Mouse (Mus musculus) R1 (cell line): ENCODE results near the gene Susd2.

Experiments used
- DNase-seq: peaks from one replicate; pipeline ENCODE4 v3.0.0-alpha.2; 2018; ENCODE audit warnings: low read depth, low spot score

The Susd2 gene

DNA sequence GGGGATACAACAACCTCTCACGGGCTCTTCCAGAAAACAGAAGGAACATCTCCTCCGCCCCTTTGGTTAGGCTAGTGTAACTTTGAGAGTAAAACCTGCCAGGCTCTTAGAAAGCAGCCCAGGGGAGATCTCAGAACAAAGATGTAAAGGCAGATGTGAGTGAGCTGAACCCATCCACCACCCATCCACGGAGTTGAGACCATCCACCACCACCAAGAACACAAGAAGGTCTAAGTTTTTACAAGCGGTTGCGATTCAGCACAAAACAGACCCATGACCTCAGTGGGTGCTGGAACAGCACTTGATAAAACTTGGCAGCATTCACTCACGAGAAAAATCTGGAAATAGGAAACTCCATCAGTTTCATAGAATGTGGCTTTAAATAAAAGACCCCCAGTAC is 17.9 kb downstream of the Susd2 start:
- DNase-seq = no peak

DNA sequence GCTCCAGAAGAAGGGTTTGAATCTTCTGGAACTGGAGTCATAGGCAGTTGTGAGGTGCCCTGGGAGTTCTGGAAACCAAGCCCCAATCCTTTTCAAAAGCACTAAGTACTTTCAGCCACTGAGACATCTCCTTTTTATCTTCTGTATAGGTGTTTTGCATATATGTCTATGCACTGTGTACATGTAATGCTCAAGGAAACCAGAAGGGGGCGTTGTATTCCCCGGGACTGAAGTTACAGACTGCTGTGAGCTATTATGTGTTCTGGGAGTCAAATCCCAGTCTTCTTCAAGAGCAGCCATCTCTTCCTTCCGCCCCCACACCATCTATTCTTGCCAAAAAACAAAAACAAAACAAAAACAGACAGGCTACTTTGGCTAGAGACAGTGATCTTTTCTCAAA is 23.0 kb downstream of the Susd2 start:
- DNase-seq = peak; percentile 72

GRCm38 (mm10) chr10:75616044-75616443 is 27.8 kb downstream of the Susd2 start:
- DNase-seq = no peak

GRCm38 (mm10) chr10:75610486-75610885 is 33.3 kb downstream of the Susd2 start:
- peak; percentile 35 for DNase-seq

GRCm38 (mm10) chr10:75608975-75609374 is 34.8 kb downstream of the Susd2 start:
- no peak for DNase-seq

DNA sequence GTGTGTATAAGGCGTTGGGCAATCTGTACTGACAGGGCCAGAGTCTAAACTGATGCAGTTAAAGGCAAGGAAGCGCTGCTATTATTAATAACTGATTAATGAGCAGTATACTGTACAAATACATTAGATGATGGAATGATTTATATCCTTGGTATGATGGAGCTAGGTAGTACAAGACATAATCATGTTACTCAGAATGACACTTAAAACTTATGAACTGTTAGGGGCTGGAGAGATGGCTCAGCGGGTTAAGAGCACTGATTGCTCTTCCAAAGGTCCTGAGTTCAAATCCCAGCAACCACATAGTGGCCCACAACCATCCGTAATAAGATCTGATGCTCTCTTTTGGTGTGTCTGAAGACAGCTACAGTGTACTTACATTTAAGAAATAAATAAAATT is 36.6 kb downstream of the Susd2 start:
- DNase-seq = no peak

DNA sequence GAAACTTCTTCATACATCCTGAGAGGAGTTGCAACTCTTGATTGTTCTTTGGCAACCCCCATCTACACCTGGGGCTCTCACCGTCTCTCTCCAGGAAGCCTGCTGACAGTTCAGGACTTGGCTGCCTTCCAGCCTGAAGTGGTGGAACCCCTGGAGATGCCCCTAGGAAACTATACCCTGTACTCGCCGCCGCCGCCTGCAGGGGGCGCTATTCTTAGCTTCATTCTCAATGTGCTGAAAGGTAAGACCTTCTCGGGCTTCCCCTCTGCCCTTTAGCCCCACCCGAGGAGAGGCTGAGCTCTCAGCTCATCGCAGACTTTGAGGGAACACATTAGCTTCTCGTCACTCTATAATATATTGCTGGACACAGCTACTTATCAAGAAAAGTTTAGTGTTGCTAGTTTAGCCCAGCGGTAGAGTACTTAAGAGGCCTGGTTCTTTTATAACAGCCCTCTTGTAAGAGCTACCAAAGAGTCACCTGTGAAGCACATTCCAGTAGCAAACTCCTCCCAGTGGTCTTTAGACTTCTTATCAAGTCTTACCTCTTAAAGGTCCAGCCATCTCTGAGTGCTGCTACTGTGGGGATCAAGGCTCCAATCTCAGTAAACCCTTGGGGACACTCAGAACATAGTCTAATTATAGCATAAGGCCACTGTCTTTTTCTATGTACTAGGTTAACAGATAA is 38.5 kb downstream of the Susd2 start:
- DNase-seq = peak; percentile 80

GRCm38 (mm10) chr10:75600189-75600730 is 43.5 kb downstream of the Susd2 start:
- no peak for DNase-seq

DNA sequence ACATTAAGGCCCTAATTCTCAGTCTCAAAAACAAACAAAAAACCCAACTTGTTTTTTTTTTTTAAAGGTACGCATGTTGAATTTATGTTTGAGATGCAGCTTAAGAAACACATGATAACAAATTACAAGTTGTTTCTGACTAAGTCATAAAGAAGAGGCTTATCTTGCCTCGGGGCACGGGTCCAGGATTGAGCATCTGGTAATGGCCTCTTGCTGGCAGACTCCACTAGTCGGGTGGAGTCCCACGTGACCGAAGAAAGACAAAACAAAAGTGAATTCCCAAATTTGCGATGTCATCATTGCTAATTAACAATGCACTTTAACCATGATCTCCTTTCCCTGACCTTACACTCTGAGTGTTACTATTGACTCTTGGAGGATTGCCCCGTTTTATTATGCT is 47.8 kb downstream of the Susd2 start:
- no peak for DNase-seq

DNA sequence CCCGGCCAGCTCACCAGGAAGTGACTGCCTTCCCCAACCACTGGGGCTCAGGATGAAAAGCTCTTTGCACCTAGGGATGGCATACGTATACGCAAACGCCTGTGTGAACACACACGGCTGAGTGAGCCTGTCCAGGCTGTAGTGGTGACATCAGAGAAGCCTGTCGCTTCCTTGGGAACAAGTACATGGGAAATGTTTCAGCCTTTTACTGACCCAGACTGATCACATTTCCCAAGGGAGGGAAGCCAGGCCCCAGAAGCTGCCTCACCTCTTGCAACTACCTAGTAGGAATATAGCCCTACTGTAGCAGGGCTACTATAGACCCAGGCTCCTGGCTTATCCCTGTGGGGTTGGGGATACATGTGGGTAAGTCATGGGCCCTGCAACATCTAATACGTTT is 51.2 kb downstream of the Susd2 start:
- DNase-seq = no peak

- DNase-seq = no peak
These were observed 52.5 kb downstream of the Susd2 start for GRCm38 (mm10) chr10:75591211-75591894.

- DNase-seq = no peak
These were observed 54.2 kb downstream of the Susd2 start for GRCm38 (mm10) chr10:75589651-75590050.

DNA sequence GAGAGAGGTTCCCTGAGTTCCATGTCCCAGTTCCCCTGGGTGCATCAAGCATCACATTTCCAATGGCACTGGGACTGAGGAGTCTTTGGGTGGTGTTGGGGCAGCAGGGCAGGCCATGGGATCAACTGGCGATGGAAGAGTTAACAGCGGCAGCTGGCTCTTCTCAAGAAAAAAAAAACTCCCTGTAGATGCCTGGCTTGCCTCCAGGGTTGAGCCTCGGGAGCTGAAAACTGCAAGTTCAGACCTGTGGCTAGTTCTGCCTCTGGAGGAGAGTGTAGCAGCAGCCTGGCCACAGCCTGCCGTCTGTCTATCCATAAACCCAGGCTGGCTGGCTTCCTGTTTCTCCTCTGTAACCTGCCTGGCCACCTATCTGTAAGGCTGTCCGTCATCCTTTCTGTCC is 54.7 kb downstream of the Susd2 start, which contains the start of gene Ggt5:
Ggt5 (plus strand) TSS at position 212 of the 400 bp plus-strand sequence.
- no peak for DNase-seq

GRCm38 (mm10) chr10:75588336-75588735 is 55.5 kb downstream of the Susd2 start:
- no peak for DNase-seq

DNA sequence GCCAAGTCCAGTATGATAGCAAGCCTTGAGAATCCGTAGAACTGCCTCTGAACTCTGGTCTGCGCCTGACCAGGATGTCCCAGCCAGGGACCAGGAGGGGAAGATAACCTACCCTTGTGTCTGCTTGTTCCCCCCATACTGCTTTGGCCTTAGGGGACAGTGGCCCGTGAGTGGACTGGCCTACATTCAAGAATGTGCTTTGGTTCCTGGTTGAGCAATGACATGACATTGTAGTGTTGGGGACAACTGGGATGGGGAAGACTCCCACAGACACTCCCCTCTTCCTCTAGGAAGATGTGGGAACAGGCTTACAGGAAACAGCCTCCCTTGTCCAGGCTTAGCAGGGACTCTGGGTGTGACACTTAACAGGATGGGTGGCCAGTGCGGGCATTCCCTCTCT is 56.0 kb downstream of the Susd2 start:
- DNase-seq = no peak
